Mouse (Mus musculus) common myeloid progenitor, adult 5-6 weeks (primary cell): ENCODE measurements around the gene Kcnj9. TPM values are rescaled to one million over a fixed set of nuclear protein-coding genes. Genes with fewer than 3 reads are reported as not detected.
A peak's percentile ranks its signal among the peaks of the same experiment; 100 is the strongest.

Experiments used
- ATAC-seq: replicated peaks from 2 replicates; pipeline ENCODE4 v1.8.0; 2016; ENCODE audit warnings: low read depth, mild to moderate bottlenecking, moderate TSS enrichment, inconsistent platforms; ENCODE audit not compliant: poor library complexity, severe bottlenecking
- total RNA-seq: library from RNA; stranded (forward); fragments of 200-1000, 187-1606 nt; gene quantifications from 2 replicates; pipeline ENCODE4 v1.2.3, GENCODE M21; 2017

Kcnj9 gene
- not detected in 2 replicates for total RNA-seq

- ATAC-seq: no peak
These were observed at the start of gene Kcnj9 for GRCm38 (mm10) chr1:172329131-172329530. Gene Kcnj9 (minus strand): TSS chr1:172329318.

GRCm38 (mm10) chr1:172376758-172377458 is 47.8 kb upstream of the Kcnj9 start:
- peak; percentile 42 for ATAC-seq

GRCm38 (mm10) chr1:172376198-172376667 is 47.1 kb upstream of the Kcnj9 start, which contains the start of gene Pigm:
Gene Pigm (plus strand): TSS chr1:172376546.
- ATAC-seq: peak; percentile 96

GRCm38 (mm10) chr1:172368768-172369418 is 39.8 kb upstream of the Kcnj9 start:
- ATAC-seq: peak; percentile 85

GRCm38 (mm10) chr1:172364684-172365083 is 35.6 kb upstream of the Kcnj9 start:
- ATAC-seq: peak; percentile 67

GRCm38 (mm10) chr1:172358341-172358740 is 29.2 kb upstream of the Kcnj9 start:
- ATAC-seq: no peak

- peak; percentile 97 for ATAC-seq
These were observed 28.4 kb upstream of the Kcnj9 start for GRCm38 (mm10) chr1:172357550-172357949.

- no peak for ATAC-seq
These were observed 26.2 kb upstream of the Kcnj9 start for GRCm38 (mm10) chr1:172355336-172355735.

- ATAC-seq: peak; percentile 69
These were observed 23.3 kb upstream of the Kcnj9 start for GRCm38 (mm10) chr1:172352453-172352852.

- ATAC-seq: no peak
These were observed 22.9 kb upstream of the Kcnj9 start for GRCm38 (mm10) chr1:172352001-172352400.

GRCm38 (mm10) chr1:172349916-172350812 is 21.0 kb upstream of the Kcnj9 start:
- ATAC-seq: no peak

- no peak for ATAC-seq
These were observed 20.4 kb upstream of the Kcnj9 start for GRCm38 (mm10) chr1:172349504-172349903.

GRCm38 (mm10) chr1:172347382-172347781 is 18.3 kb upstream of the Kcnj9 start:
- no peak for ATAC-seq

- no peak for ATAC-seq
These were observed 17.6 kb upstream of the Kcnj9 start for GRCm38 (mm10) chr1:172346707-172347106.

- ATAC-seq: no peak
These were observed 15.7 kb upstream of the Kcnj9 start for GRCm38 (mm10) chr1:172344820-172345219.

GRCm38 (mm10) chr1:172343914-172344313 is 14.8 kb upstream of the Kcnj9 start:
- ATAC-seq: no peak

- no peak for ATAC-seq
These were observed 13.6 kb upstream of the Kcnj9 start for GRCm38 (mm10) chr1:172342729-172343128.

GRCm38 (mm10) chr1:172341386-172341785 is 12.3 kb upstream of the Kcnj9 start:
- ATAC-seq: no peak

- peak; percentile 96 for ATAC-seq
These were observed 11.7 kb upstream of the Kcnj9 start, which contains the start of gene Kcnj10 for GRCm38 (mm10) chr1:172340729-172341321. Gene Kcnj10 (plus strand): TSS chr1:172341210.
